Mouse (Mus musculus) megakaryocyte-erythroid progenitor cell, adult 5 weeks (primary cell): Measurements from ENCODE around the gene Nme4. TPM values are rescaled to one million over a fixed set of nuclear protein-coding genes. Genes with fewer than 3 reads are reported as not detected.

Experiments
- polyA plus RNA-seq: library from polyadenylated mRNA; stranded (reverse); fragments of >175 nt; gene quantifications from 2 replicates; pipeline ENCODE4 v1.2.3, GENCODE M21; 2012

The Nme4 gene
- polyA plus RNA-seq = 136 and 164 TPM in 2 replicates

GRCm38 (mm10) chr17:26095121-26095740, at the start of gene Nme4:
TSS of gene Nme4 (minus strand) at chr17:26095602.

GRCm38 (mm10) chr17:26138239-26138836, 42.9 kb upstream of the Nme4 start, which contains the start of gene Axin1:
TSS of gene Axin1 (plus strand) at chr17:26138688.

GRCm38 (mm10) chr17:26123267-26123684, 27.9 kb upstream of the Nme4 start, which contains the start of gene Mrpl28:
TSS of gene Mrpl28 (plus strand) at chr17:26123500.

GRCm38 (mm10) chr17:26113181-26113948, 18.0 kb upstream of the Nme4 start, which contains the start of gene Tmem8:
TSS of gene Tmem8 (plus strand) at chr17:26113299.

GRCm38 (mm10) chr17:26089905-26090632, 5.3 kb downstream of the Nme4 start, which contains the start of gene Decr2:
TSS of gene Decr2 (minus strand) at chr17:26090337.

GRCm38 (mm10) chr17:26068831-26069739, 26.3 kb downstream of the Nme4 start, which contains the start of gene Rab11fip3:
TSS of gene Rab11fip3 (minus strand) at chr17:26069555.

Other genes with a start within 250 kb of the Nme4 start
- 25.5 and 31.2 TPM in 2 replicates for gene Wdr90, start 234.1 kb downstream of the Nme4 start, polyA plus RNA-seq
- 137 and 165 TPM in 2 replicates for gene Mcrip2, start 226.8 kb downstream of the Nme4 start, polyA plus RNA-seq
- 49.6 and 51.3 TPM in 2 replicates for gene Mettl26, start 220.5 kb downstream of the Nme4 start, polyA plus RNA-seq
- gene Wfikkn1, start 214.7 kb downstream of the Nme4 start, polyA plus RNA-seq = 3.7 and 7.4 TPM in 2 replicates
- 11.1 and 12.9 TPM in 2 replicates for gene Rab40c, start 175.9 kb downstream of the Nme4 start, polyA plus RNA-seq
- 135 and 143 TPM in 2 replicates for gene Pigq, start 150.7 kb downstream of the Nme4 start, polyA plus RNA-seq
- gene Nhlrc4, start 150.6 kb downstream of the Nme4 start, polyA plus RNA-seq = 0.50 TPM in 1 of 2 replicates, not detected in the other
- gene A930017K11Rik, start 143.0 kb downstream of the Nme4 start, polyA plus RNA-seq = 0.02 and 0.04 TPM in 2 replicates
- 46.0 and 55.2 TPM in 2 replicates for gene Capn15, start 109.8 kb downstream of the Nme4 start, polyA plus RNA-seq
- 5.8 and 10.9 TPM in 2 replicates for gene Rab11fip3, start 26.0 kb downstream of the Nme4 start, polyA plus RNA-seq
- gene Decr2, start 5.3 kb downstream of the Nme4 start, polyA plus RNA-seq = 0.79 and 1.8 TPM in 2 replicates
- gene Tmem8, start 17.7 kb upstream of the Nme4 start, polyA plus RNA-seq = 14.6 and 15.2 TPM in 2 replicates
- 212 and 241 TPM in 2 replicates for gene Mrpl28, start 27.9 kb upstream of the Nme4 start, polyA plus RNA-seq
- 56.6 and 71.3 TPM in 2 replicates for gene Axin1, start 43.1 kb upstream of the Nme4 start, polyA plus RNA-seq
- 1.5 and 3.7 TPM in 2 replicates for gene Pdia2, start 103.5 kb upstream of the Nme4 start, polyA plus RNA-seq
- gene Rgs11, start 107.3 kb upstream of the Nme4 start, polyA plus RNA-seq = 0.47 and 1.5 TPM in 2 replicates
- gene Arhgdig, start 112.2 kb upstream of the Nme4 start, polyA plus RNA-seq = 1.0 and 1.7 TPM in 2 replicates
- 7.4 and 7.8 TPM in 2 replicates for gene Fam234a, start 148.6 kb upstream of the Nme4 start, polyA plus RNA-seq
- 48.4 and 62.5 TPM in 2 replicates for gene Luc7l, start 157.3 kb upstream of the Nme4 start, polyA plus RNA-seq